Mouse (Mus musculus): ENCODE results near the gene Rtn4rl1. TPM values are rescaled to one million over a fixed set of nuclear protein-coding genes. Genes with fewer than 3 reads are reported as not detected.

The Rtn4rl1 gene
- polyA plus RNA-seq, 1 experiment from 2014 or later, result 10.2 TPM

DNA sequence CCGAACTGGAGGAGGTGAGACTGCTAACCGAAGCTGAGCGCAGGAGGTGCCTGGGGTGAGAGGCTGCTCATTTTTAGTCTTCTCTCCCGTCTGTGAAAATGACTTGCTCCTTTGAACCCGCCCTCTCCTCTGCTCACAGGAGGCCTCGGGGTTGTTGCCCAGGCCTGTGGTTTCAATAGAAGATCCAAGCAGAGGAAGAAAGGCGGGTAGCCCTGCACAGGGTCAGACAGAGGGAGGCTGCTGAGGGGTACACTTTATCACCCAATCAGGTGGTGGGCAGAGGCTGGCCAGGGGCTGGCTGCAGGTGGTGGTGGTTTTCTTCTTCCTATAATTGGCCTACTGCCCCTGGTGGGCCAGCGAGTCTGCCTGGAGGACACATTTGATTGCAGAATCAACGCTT, 10.9 kb downstream of the Rtn4rl1 start:
- H3K4me3 ChIP-seq, result no peak overlapping the region
- H3K27ac ChIP-seq (replicated peaks), result peak overlapping the region; percentile 6; the same call in 1 of the 2 replicates
- 49% methylated on average over 9 of the region's 9 CpGs for WGBS
- H3K4me2 ChIP-seq, result no peak overlapping the region
- no peak for ATAC-seq (ENCODE audit: extremely low read depth, insufficient number of reproducible peaks, low FRiP score, low TSS enrichment)
- H3K36me3 ChIP-seq, result no peaks in the 10 kb centered on the region
- H3K9me3 ChIP-seq, result no peaks in the 10 kb centered on the region
- no peaks in the 10 kb centered on the region for H3K27me3 ChIP-seq (replicated peaks)
- peaks cover 66% of the 10 kb centered on the region for H3K4me1 ChIP-seq
- H3K9ac ChIP-seq, result peak overlapping the region; percentile 9

GRCm38 (mm10) chr11:75206347-75206746, 12.8 kb downstream of the Rtn4rl1 start:
- peaks cover 78% of the 10 kb centered on the region for H3K4me1 ChIP-seq
- no peak overlapping the region for H3K4me3 ChIP-seq
- H3K27me3 ChIP-seq (replicated peaks), result no peaks in the 10 kb centered on the region
- WGBS, result 83% methylated on average over 4 of the region's 4 CpGs
- no peak overlapping the region for H3K9ac ChIP-seq
- H3K27ac ChIP-seq (replicated peaks), result no peak overlapping the region
- H3K4me2 ChIP-seq, result no peak overlapping the region
- H3K9me3 ChIP-seq, result no peaks in the 10 kb centered on the region
- no peaks in the 10 kb centered on the region for H3K36me3 ChIP-seq
- ATAC-seq (ENCODE audit: extremely low read depth, insufficient number of reproducible peaks, low FRiP score, low TSS enrichment), result no peak

- ATAC-seq (ENCODE audit: extremely low read depth, insufficient number of reproducible peaks, low FRiP score, low TSS enrichment), result no peak
- Histone ChIP-seq H3K4me3 (no peak overlapping the region), H3K27ac (replicated peaks) (peak overlapping the region; percentile 30), H3K4me2 (no peak overlapping the region), H3K36me3 (no peaks in the 10 kb centered on the region), H3K9me3 (no peaks in the 10 kb centered on the region), H3K4me1 (peaks cover 77% of the 10 kb centered on the region), H3K27me3 (replicated peaks) (0 out of 2 replicates have a peak, but pooled peaks cover 7% of the 10 kb centered on the region), H3K9ac (0 out of 2 replicates have a peak overlapping the region, but pooled peaks have one; percentile 47)
- WGBS, result 66% methylated on average over 4 of the region's 4 CpGs
Measured at GRCm38 (mm10) chr11:75209363-75209762, 15.8 kb downstream of the Rtn4rl1 start.

GRCm38 (mm10) chr11:75210093-75210492, 16.5 kb downstream of the Rtn4rl1 start:
- peak overlapping the region; percentile 47; the same call in 1 of the 2 replicates for H3K9ac ChIP-seq
- no peak overlapping the region for H3K4me3 ChIP-seq
- H3K4me1 ChIP-seq, result peaks cover 77% of the 10 kb centered on the region
- H3K27me3 ChIP-seq (replicated peaks), result 0 out of 2 replicates have a peak, but pooled peaks cover 14% of the 10 kb centered on the region
- no peaks in the 10 kb centered on the region for H3K36me3 ChIP-seq
- 67% methylated on average over 4 of the region's 4 CpGs for WGBS
- H3K9me3 ChIP-seq, result no peaks in the 10 kb centered on the region
- peak overlapping the region; percentile 30 for H3K27ac ChIP-seq (replicated peaks)
- no peak for ATAC-seq (ENCODE audit: extremely low read depth, insufficient number of reproducible peaks, low FRiP score, low TSS enrichment)
- no peak overlapping the region for H3K4me2 ChIP-seq

DNA sequence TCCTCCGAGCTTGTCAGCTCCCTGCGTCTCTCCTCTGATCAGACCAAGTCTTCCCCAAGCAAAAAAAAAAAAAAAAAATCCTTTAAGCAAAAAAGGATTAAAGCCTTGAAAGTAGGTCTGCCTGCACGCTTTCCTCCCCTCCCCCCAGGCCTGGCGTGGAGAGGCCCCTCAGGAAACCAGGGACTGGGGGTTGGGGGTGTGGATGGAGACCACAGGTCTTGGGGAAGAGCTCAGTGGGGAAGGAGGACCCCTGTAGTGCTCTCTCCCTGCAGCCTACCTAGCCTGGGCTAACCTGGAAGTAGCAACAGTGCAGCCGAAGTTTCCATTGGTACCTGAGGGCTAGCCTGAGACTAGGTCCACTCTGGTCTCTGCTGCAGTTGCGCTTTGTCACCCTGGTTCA, 17.2 kb downstream of the Rtn4rl1 start:
- Histone ChIP-seq H3K4me3 (no peak overlapping the region), H3K36me3 (no peaks in the 10 kb centered on the region), H3K9ac (peak overlapping the region; percentile 21; the same call in 1 of the 2 replicates), H3K27ac (replicated peaks) (peak overlapping the region; percentile 99), H3K27me3 (replicated peaks) (peaks cover 17% of the 10 kb centered on the region; the same call in 1 of the 2 replicates), H3K4me2 (no peak overlapping the region), H3K9me3 (no peaks in the 10 kb centered on the region), H3K4me1 (peaks cover 77% of the 10 kb centered on the region)
- 62% methylated on average over 6 of the region's 6 CpGs for WGBS
- ATAC-seq (ENCODE audit: extremely low read depth, insufficient number of reproducible peaks, low FRiP score, low TSS enrichment), result no peak

- Histone ChIP-seq H3K9me3 (no peaks in the 10 kb centered on the region), H3K4me1 (peaks cover 84% of the 10 kb centered on the region), H3K4me3 (0 out of 2 replicates have a peak overlapping the region, but pooled peaks have one; percentile 8), H3K4me2 (peak overlapping the region; percentile 52), H3K9ac (peak overlapping the region; percentile 75), H3K27me3 (replicated peaks) (peaks cover 23% of the 10 kb centered on the region), H3K27ac (replicated peaks) (peak overlapping the region; percentile 99), H3K36me3 (no peaks in the 10 kb centered on the region)
- WGBS, result 34% methylated on average over 8 of the region's 8 CpGs
- ATAC-seq (ENCODE audit: extremely low read depth, insufficient number of reproducible peaks, low FRiP score, low TSS enrichment), result peak; percentile 7; the same call in 1 of the 2 replicates
Measured at GRCm38 (mm10) chr11:75212031-75212667, 18.6 kb downstream of the Rtn4rl1 start.

DNA sequence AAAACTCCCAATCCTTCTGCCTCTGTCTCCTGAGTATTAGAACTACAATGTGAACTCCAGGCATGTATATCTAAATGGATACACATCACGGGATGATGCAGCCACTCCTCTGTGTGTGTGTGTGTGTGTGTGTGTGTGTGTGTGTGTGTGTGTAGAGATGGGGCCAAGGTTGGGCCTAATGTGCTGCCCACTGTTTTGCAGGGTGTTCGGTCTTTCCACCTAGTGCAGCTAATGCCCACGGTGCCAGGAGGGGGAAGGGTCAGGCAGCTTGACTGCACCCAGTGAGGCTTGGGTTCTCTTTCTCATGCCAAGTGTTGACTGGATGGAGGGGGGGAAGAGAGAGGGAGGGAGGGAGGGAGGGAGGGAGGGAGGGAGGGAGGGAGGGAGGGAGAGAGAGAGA, 19.3 kb downstream of the Rtn4rl1 start:
- Histone ChIP-seq H3K4me1 (peaks cover 84% of the 10 kb centered on the region), H3K9ac (peak overlapping the region; percentile 75; the same call in 1 of the 2 replicates), H3K9me3 (no peaks in the 10 kb centered on the region), H3K4me3 (no peak overlapping the region), H3K27me3 (replicated peaks) (peaks cover 23% of the 10 kb centered on the region), H3K4me2 (peak overlapping the region; percentile 52), H3K36me3 (no peaks in the 10 kb centered on the region), H3K27ac (replicated peaks) (peak overlapping the region; percentile 99)
- no peak for ATAC-seq (ENCODE audit: extremely low read depth, insufficient number of reproducible peaks, low FRiP score, low TSS enrichment)
- WGBS, result 42% methylated on average over 3 of the region's 3 CpGs

DNA sequence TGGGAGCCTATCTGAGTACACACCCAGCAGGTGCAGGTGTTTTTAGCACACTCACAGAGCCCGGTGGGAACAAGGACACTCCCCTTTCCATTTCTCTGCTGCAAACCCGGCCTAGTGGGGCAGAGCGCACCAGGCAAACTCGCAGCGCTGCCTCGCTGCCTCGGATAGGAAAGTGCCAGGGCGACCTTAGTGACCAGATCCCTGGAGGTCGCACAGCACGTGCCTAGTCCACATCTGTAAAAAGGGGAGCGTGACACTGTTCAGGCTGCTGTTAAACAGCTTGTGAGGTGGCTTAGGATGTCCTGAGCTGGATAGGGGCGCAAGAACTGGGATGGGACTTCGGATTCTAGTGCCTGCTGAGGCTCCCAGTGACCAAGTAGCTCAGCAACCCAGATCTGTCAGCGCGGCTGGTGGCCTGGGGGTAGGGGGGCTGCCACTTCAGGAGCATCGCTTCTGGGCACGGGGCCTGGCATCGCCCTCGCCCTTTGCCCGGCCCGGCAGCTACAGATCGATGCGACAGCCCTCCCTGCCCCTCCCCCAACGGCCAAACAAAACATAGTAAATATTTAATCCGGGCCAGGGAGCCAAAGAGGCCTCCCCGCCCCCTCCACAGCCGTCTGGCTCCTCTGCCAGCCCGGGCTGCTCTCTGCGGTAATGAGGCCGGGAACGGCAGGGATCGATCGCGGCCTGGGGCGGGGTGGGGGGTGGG, 19.9 kb downstream of the Rtn4rl1 start:
- Histone ChIP-seq H3K36me3 (no peaks in the 10 kb centered on the region), H3K27ac (replicated peaks) (peak overlapping the region; percentile 99), H3K9ac (peak overlapping the region; percentile 79), H3K4me1 (peaks cover 79% of the 10 kb centered on the region), H3K9me3 (no peaks in the 10 kb centered on the region), H3K27me3 (replicated peaks) (peaks cover 23% of the 10 kb centered on the region), H3K4me2 (peak overlapping the region; percentile 74), H3K4me3 (peak overlapping the region; percentile 45)
- ATAC-seq (ENCODE audit: extremely low read depth, insufficient number of reproducible peaks, low FRiP score, low TSS enrichment), result no peak
- 6% methylated on average over 34 of the region's 35 CpGs for WGBS

- Histone ChIP-seq H3K4me3 (peak overlapping the region; percentile 45), H3K27me3 (replicated peaks) (peaks cover 23% of the 10 kb centered on the region), H3K4me1 (peaks cover 71% of the 10 kb centered on the region), H3K9me3 (no peaks in the 10 kb centered on the region), H3K9ac (peak overlapping the region; percentile 79), H3K27ac (replicated peaks) (peak overlapping the region; percentile 99), H3K36me3 (no peaks in the 10 kb centered on the region), H3K4me2 (peak overlapping the region; percentile 74)
- WGBS, result 21% methylated on average over 12 of the region's 13 CpGs
- ATAC-seq (ENCODE audit: extremely low read depth, insufficient number of reproducible peaks, low FRiP score, low TSS enrichment), result no peak
Measured at GRCm38 (mm10) chr11:75214081-75214950, 20.7 kb downstream of the Rtn4rl1 start.

DNA sequence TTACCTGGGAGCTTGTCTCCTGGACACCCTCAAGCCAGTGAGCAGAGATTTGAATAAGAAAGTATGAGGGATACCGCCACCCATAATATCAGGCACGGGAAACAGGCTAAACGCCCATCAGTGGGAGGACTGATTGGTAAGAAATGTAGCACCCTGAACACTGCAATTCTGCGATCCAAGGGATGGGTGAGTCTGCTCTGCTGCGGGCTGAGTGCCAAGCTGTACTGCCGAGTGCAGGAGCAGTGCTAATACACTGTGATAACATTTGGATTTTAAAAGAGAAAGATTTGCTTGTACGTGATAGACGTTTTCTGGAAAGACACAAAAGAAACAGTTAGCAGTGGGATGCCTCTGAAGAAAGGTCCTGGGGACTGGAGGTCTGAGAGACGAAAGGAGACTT, 26.5 kb downstream of the Rtn4rl1 start:
- Histone ChIP-seq H3K27ac (replicated peaks) (peak overlapping the region; percentile 69), H3K4me3 (peak overlapping the region; percentile 11; the same call in 1 of the 2 replicates), H3K4me2 (peak overlapping the region; percentile 50), H3K4me1 (peaks cover 37% of the 10 kb centered on the region), H3K36me3 (no peaks in the 10 kb centered on the region), H3K27me3 (replicated peaks) (peaks cover 9% of the 10 kb centered on the region), H3K9ac (peak overlapping the region; percentile 63), H3K9me3 (no peaks in the 10 kb centered on the region)
- ATAC-seq (ENCODE audit: extremely low read depth, insufficient number of reproducible peaks, low FRiP score, low TSS enrichment), result no peak
- 26% methylated on average over 9 of the region's 9 CpGs for WGBS

All from heart, embryonic 13.5 days (tissue).